Mouse (Mus musculus): ENCODE results near the gene Enpp1. TPM values are rescaled to one million over a fixed set of nuclear protein-coding genes. Genes with fewer than 3 reads are reported as not detected.

Enpp1 gene
- 7.2 and 7.5 TPM in 2 replicates for polyA plus RNA-seq (2012; rRNA removed)
- polyA plus RNA-seq (2014; fragmentation: Nextera tagmentation; extraction: Ambion mirVana) = 9.2 and 10.4 TPM in 2 replicates

GRCm38 (mm10) chr10:24711480-24712366, at the start of gene Enpp1:
TSS of gene Enpp1 (minus strand) at chr10:24712159.
- H3K9me3 ChIP-seq (ENCODE audit: control insufficient read depth, low read length) = no peaks in the 10 kb centered on the region
- peak within 1 kb of the TSS; percentile 69 for H3K9ac ChIP-seq (ENCODE audit: low read depth, low read length, severe bottlenecking)
- 0 out of 2 replicates have a peak, but pooled peaks cover 4% of the 10 kb centered on the region for H3K27me3 ChIP-seq (ENCODE audit: control insufficient read depth, insufficient read depth, low read length)
- ATAC-seq (ENCODE audit: low FRiP score, low read depth) = peak; percentile 69
- H3K27ac ChIP-seq (replicated peaks; ENCODE audit: low read depth, low read length) = no peak within 1 kb of the TSS; the same call in 1 of the 2 replicates
- no peak for TF ChIP-seq POLR2A (IDR thresholded peaks at IDR 0.05; ENCODE audit: borderline replicate concordance, extremely low read depth, insufficient read depth, insufficient read length)
- whole genome bisulfite sequencing = under 1% methylated on average over 71 of the region's 79 CpGs
- no peaks in the 10 kb centered on the region for H3K36me3 ChIP-seq (ENCODE audit: control insufficient read depth, insufficient read depth, low read length)
- H3K4me1 ChIP-seq (ENCODE audit: control insufficient read depth, insufficient read depth, low read length) = peaks cover 3% of the 10 kb centered on the region; the same call in 1 of the 2 replicates
- peak within 1 kb of the TSS; percentile 95 for H3K4me2 ChIP-seq (replicated peaks; ENCODE audit: low read depth, low read length, severe bottlenecking)
- DNase-seq (ENCODE audit: low spot score) = peak; percentile 11
- peak within 1 kb of the TSS; percentile 67 for H3K4me3 ChIP-seq (replicated peaks; ENCODE audit: low read length)

GRCm38 (mm10) chr10:24758326-24758915, 46.5 kb upstream of the Enpp1 start:
- DNase-seq (ENCODE audit: low spot score) = no peak
- no peak overlapping the region for H3K9ac ChIP-seq (ENCODE audit: low read depth, low read length, severe bottlenecking)
- H3K4me1 ChIP-seq (ENCODE audit: control insufficient read depth, insufficient read depth, low read length) = peaks cover 13% of the 10 kb centered on the region
- no peak overlapping the region for H3K27ac ChIP-seq (replicated peaks; ENCODE audit: low read depth, low read length)
- no peak for ATAC-seq (ENCODE audit: low FRiP score, low read depth)
- H3K9me3 ChIP-seq (ENCODE audit: control insufficient read depth, low read length) = no peaks in the 10 kb centered on the region
- H3K27me3 ChIP-seq (ENCODE audit: control insufficient read depth, insufficient read depth, low read length) = no peaks in the 10 kb centered on the region
- H3K4me2 ChIP-seq (replicated peaks; ENCODE audit: low read depth, low read length, severe bottlenecking) = no peak overlapping the region
- no peak overlapping the region for H3K4me3 ChIP-seq (replicated peaks; ENCODE audit: low read length)
- H3K36me3 ChIP-seq (ENCODE audit: control insufficient read depth, insufficient read depth, low read length) = no peaks in the 10 kb centered on the region
- WGBS = 74% methylated on average over 8 of the region's 8 CpGs
- no peak for TF ChIP-seq POLR2A (IDR thresholded peaks at IDR 0.05; ENCODE audit: borderline replicate concordance, extremely low read depth, insufficient read depth, insufficient read length)

- Histone ChIP-seq H3K9ac (ENCODE audit: low read depth, low read length, severe bottlenecking) (no peak overlapping the region), H3K4me1 (ENCODE audit: control insufficient read depth, insufficient read depth, low read length) (peaks cover 13% of the 10 kb centered on the region), H3K36me3 (ENCODE audit: control insufficient read depth, insufficient read depth, low read length) (no peaks in the 10 kb centered on the region), H3K9me3 (ENCODE audit: control insufficient read depth, low read length) (no peaks in the 10 kb centered on the region), H3K4me3 (replicated peaks; ENCODE audit: low read length) (peak overlapping the region; percentile 15; the same call in 1 of the 2 replicates), H3K4me2 (replicated peaks; ENCODE audit: low read depth, low read length, severe bottlenecking) (peak overlapping the region; percentile 28), H3K27me3 (ENCODE audit: control insufficient read depth, insufficient read depth, low read length) (no peaks in the 10 kb centered on the region), H3K27ac (replicated peaks; ENCODE audit: low read depth, low read length) (peak overlapping the region; percentile 72)
- WGBS = 41% methylated on average over 9 of the region's 9 CpGs
- no peak for TF ChIP-seq POLR2A (IDR thresholded peaks at IDR 0.05; ENCODE audit: borderline replicate concordance, extremely low read depth, insufficient read depth, insufficient read length)
- DNase-seq (ENCODE audit: low spot score) (no peak), ATAC-seq (ENCODE audit: low FRiP score, low read depth) (0 out of 2 replicates have a peak, but pooled peaks have one; percentile 34)
Observed at GRCm38 (mm10) chr10:24754874-24755540, 43.0 kb upstream of the Enpp1 start.

- no peak overlapping the region for H3K9ac ChIP-seq (ENCODE audit: low read depth, low read length, severe bottlenecking)
- ATAC-seq (ENCODE audit: low FRiP score, low read depth) = no peak
- no peaks in the 10 kb centered on the region for H3K36me3 ChIP-seq (ENCODE audit: control insufficient read depth, insufficient read depth, low read length)
- H3K9me3 ChIP-seq (ENCODE audit: control insufficient read depth, low read length) = no peaks in the 10 kb centered on the region
- WGBS = 54% methylated on average over 11 of the region's 11 CpGs
- no peaks in the 10 kb centered on the region for H3K27me3 ChIP-seq (ENCODE audit: control insufficient read depth, insufficient read depth, low read length)
- H3K4me2 ChIP-seq (replicated peaks; ENCODE audit: low read depth, low read length, severe bottlenecking) = peak overlapping the region; percentile 28
- peak; percentile 29 for DNase-seq (ENCODE audit: low spot score)
- H3K4me1 ChIP-seq (ENCODE audit: control insufficient read depth, insufficient read depth, low read length) = peaks cover 13% of the 10 kb centered on the region
- peak overlapping the region; percentile 15 for H3K4me3 ChIP-seq (replicated peaks; ENCODE audit: low read length)
- H3K27ac ChIP-seq (replicated peaks; ENCODE audit: low read depth, low read length) = peak overlapping the region; percentile 64
- no peak for TF ChIP-seq POLR2A (IDR thresholded peaks at IDR 0.05; ENCODE audit: borderline replicate concordance, extremely low read depth, insufficient read depth, insufficient read length)
Observed at GRCm38 (mm10) chr10:24754251-24754835, 42.4 kb upstream of the Enpp1 start.

All from limb, embryonic 14.5 days (tissue).